Mouse (Mus musculus) G1E-ER4 (cell line): ENCODE data around the gene Golga2. TPM values are rescaled to one million over a fixed set of nuclear protein-coding genes. Genes with fewer than 3 reads are reported as not detected.

Source experiments
- GATA1 ChIP-seq: IDR thresholded peaks from one replicate; pipeline ENCODE4 v1.8.0; 2012; ENCODE audit warnings: low read length, inconsistent platforms
- polyA plus RNA-seq: library from polyadenylated mRNA; stranded (reverse); fragments of >175 nt; gene quantifications from 2 replicates; pipeline ENCODE4 v1.2.3, GENCODE M21; 2012

The Golga2 gene
- polyA plus RNA-seq, 1 experiment: 25.4 TPM

DNA sequence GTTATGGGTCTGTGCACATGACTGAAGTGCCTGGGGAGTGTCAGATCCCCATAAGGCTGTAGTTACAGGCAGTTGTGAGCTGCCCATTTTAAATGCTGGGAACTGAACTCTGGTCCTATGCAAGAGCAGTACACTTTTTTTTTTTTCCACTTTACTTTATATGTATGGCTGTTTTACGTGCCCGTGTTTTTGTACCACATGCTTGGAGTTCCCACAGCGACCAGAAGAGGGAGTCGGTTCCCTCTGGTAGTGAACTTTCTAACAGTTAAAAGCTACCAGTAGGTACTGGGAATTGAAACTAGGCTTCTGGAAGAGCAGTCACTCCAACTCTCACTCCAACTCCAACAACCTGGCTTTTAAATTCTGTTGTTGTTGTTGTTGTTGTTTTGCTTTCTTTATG is 26.5 kb upstream of the Golga2 start:
- TF ChIP-seq GATA1: no peak

DNA sequence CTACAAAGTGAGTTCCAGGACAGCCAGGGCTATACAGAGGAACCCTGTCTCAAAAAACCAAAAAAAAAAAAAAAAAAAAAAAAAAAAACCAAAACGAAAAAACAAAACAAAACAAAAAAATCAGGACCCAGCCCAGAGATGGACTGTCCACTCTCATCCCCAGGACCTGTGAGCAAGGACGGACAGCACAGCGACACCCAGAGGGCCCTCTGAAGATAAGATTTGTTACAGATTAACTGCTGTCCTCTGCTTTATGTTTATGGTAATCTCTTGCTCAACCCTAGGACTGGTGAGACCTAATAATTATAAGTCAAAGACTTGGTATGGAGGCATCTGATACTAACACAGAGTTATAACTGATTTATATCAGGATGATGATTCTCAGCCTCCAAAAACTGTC is 11.4 kb upstream of the Golga2 start:
- TF ChIP-seq GATA1: no peak

DNA sequence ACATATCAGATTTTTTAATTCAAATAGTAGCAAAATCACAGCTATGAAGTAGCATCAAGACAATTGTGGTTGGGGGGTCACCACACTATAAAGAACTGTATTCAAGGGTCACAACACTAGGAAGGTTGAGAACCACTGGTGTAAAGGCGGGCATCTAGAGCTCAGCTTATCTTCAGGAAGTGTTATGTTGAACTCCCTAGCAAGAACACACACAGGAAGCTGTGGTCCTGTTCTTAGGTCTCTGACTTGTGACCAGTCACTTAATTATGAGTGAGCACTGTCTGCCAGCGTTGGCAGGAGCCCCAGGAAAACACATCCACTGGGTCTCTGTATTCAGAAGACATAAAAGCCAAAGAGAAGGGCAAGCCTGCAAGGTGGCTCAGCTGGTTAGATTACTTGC is 4.9 kb upstream of the Golga2 start:
- no peak for TF ChIP-seq GATA1

DNA sequence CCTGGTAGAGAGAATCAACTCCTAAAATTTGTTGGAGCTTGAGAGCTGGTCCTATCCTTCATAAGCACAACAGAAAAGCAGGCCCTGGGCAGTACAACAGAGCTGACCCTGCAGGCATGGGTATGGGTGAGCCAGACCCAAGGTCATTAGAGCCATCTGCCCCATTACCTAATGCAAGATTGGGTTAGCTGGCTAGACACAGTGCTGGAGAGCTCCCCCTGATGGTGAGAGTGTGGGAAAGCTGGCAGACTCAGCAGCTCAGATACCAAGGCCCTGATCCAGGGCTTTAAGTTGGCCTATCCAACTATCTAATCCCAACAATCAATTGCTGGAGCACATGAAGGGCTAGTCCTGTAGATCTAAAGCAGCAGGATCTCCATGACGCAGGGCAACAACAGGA is 4.5 kb upstream of the Golga2 start:
- no peak for TF ChIP-seq GATA1

DNA sequence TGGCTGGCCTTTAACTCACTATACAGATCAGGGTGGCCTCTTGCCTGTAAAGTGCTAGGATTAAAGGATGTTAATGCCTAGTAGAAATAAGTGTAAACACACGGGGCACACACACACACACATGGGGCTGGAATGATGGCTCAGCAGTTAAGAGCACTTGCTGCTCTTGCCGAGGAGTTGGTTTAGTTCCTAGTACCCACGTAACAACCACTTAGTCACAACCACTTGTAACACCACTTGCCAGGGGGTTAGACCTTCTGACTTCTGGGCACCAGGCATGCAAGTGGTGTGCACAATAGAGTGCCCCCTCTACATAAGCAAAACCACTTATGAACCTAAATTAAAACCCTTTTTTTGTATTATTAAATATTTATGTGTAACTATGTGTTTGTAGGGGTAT is 3.2 kb upstream of the Golga2 start:
- TF ChIP-seq GATA1: no peak

DNA sequence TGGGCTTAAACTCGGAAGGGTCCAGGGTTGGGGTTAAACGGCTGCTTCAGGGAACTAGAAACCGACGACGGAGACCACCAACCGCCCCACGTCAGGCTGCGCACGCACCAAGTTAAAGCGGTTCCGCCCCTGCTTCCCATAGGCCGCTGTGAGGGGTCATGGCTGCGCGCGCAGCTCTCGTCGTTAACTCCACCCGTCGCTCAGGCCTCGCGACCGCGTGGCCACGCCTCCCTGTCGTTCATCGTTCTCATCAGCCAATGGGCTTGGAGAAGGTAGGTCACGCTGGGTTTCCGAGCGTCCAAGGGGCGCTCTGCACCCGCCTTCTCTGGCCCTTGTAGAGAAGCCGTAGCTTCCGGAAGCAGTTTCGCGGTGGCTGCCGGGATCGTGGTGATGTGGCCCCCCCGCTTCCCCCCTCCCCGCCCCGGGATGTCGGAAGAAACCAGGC is 761 bp downstream of the Golga2 start, which contains the start of gene Swi5:
Swi5 (minus strand) TSS at position 153 of the 445 bp plus-strand sequence.
- no peak for TF ChIP-seq GATA1

DNA sequence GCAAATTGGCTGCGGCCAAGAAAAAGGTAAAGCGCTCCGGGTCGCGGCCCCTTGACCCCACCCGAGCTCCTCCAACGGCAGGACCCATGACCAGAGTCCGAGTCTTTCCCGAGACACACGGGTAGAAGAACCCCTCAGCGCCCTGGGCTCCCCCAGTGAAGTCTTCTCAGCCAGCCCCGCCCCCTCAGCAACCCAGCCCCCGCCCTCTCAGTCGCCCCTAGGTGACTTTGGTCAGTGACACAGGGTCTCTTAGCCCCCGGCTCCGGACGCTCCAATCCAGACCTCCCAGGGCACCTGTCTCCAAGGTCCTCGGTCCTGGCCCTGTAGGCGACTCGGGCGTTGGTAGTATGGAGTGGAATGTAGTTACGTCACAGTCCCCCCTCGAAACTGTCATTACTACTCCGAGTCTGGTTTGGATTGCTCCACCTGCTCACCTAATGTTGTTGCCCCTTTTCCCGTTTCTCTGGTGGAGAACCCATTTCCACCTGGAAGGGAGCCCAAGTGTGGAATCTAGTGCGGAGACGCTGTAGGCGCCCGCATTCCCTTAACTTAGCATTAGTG is 1.3 kb downstream of the Golga2 start:
- TF ChIP-seq GATA1: no peak

DNA sequence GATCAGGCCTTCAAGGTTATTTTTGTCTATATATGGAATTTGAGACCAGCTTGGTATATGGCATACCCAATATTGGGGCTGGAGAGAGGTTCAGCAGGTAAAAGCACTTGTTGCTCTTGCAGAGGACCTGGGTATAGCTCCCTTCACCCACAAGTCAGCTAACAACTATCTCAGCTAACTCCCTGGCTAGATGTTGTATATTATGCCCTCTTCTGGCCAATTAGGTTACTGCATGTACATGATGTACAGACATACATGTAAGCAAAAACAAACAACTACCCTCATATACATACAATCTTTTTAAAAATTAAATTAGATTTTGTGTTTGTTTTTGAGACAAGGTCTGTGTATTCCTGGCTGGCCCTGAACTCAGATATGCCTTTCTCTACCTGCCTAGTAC is 2.4 kb downstream of the Golga2 start:
- TF ChIP-seq GATA1: no peak

DNA sequence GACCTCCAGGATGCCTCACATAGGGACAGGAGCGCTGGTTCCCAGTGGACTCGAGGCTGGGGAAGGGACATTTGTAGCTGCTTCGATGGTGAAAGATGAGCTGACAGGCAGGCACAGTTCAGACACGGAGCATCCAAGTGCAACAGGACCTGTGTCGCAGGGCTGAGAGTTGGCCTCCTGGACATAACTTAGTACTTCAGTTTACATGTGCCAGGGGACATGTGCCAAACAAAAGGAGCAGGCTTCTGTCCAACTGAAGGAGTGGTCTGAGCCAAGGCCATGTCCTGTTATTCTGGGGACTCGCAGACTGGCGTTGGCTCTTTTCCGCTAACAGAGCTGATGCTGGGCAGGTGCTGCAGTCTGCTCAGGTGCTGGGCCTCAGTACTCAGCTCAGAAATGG is 7.2 kb downstream of the Golga2 start:
- TF ChIP-seq GATA1: no peak

DNA sequence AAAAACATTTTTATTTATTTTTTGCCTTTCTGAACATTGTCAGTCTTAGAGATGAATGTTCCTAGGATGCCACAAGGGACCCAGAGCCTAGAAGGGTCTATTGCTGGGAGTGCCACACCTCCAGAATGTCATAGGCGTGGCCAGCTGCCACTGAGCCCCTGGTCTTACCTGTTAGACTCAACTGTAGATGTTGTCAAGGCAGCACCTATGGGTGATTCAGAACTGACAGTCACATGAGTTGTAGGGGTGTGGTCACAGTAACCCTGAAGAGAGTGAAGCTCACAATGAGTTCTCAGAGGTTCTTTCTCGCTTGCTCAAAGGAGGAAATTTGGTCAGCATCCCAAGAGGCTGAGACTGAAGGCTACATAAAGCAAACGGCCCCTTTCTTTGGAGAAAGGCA is 8.1 kb downstream of the Golga2 start:
- no peak for TF ChIP-seq GATA1

DNA sequence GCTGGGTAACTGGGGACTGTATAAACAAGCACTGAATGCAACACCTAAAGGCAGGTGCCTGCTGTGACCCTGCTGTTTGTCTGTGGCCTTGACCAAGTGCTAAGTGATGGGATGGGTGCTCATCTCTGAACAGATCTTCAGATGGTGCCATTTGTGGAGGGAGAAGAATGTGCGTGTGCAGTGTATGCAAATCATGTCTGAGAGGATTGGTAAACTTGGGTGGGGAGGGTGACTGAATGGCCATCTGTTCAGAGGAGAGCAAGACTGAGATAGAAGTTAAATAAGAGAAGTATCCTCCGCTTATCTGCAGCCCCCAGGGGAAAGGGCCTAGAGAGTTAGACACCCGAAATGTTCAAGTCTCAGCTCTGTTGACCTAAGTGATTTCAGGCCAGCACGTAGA is 12.3 kb downstream of the Golga2 start:
- no peak for TF ChIP-seq GATA1

DNA sequence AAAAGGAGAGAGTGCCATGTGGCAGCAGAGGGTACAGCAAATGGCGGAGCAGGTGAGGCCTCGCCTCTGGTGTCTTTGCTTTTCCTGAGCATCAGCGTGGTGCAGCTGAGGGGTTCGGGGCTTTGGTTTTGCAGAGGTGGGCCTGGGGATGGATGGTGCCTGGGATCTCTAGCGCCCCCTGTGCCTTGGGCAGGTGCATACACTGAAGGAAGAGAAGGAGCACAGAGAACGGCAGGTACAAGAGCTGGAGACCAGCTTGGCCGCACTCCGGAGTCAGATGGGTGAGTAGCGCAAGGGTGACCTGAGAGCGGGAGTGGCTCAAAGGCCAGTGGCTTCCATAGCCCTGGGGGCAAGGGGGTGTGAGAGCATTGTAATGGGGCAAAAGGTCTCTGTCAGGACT is 15.8 kb downstream of the Golga2 start:
- no peak for TF ChIP-seq GATA1

DNA sequence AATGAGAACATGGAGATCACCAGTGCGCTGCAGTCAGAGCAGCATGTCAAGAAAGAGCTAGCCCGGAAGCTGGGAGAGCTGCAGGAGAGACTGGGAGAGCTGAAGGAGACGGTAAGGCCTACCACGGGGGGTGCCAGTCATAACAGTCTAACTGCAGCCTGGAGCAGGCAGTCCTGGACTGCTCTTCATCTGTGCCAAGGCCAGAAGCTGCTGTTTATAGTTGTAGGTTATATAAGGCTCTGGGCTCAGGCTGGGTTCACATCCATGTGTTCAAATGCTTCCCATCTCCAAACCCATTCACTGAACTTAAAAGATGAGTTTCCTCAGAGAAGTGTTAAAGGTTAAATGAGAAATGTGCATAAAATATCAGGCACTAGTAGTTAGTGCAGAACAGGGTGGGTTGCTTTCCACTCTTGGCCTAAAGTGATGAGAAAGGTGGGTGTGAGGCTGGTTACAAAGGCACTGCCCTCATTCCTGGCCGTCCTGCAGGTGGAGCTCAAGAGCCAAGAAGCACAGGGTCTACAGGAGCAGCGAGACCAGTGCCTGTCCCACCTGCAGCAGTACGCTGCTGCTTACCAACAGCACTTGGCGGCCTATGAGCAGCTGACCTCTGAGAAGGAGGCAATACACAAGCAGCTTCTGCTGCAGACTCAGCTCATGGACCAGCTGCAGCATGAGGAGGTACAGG is 17.1 kb downstream of the Golga2 start:
- no peak for TF ChIP-seq GATA1

DNA sequence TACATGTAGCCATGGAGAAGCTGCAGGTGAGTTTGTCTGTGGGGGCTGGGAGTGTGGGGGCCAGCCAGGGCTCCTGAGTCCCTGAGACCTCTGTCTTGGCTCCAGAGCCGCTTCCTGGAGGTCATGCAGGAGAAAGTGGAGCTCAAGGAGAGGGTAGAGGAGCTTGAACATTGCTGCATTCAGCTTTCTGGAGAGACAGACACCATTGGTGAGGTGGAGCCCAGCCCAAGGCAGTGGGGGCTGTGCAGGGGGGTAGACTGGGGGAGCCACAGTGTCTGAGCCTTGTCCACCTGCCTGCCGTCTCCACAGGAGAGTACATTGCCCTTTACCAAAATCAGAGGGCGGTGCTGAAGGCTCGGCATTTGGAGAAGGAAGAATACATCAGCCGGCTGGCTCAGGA is 18.5 kb downstream of the Golga2 start:
- no peak for TF ChIP-seq GATA1

DNA sequence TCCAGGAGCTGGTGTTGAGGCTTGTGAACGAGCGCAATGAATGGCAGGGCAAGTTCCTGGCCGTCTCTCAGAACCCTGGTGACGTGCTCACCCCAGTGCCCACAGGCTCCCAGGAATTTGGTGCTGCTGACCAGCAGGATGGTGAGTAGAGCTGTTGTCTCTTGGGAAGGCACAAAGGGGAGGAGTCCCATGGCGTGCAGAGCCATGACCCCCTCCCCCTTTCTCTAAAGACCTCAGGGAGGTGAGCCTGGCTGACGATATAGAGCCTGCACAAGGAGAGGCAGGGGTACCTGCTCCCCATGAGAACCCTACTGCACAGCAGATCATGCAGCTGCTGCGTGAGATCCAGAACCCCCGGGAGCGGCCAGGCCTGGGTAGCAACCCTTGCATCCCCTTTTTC is 19.0 kb downstream of the Golga2 start:
- no peak for TF ChIP-seq GATA1

DNA sequence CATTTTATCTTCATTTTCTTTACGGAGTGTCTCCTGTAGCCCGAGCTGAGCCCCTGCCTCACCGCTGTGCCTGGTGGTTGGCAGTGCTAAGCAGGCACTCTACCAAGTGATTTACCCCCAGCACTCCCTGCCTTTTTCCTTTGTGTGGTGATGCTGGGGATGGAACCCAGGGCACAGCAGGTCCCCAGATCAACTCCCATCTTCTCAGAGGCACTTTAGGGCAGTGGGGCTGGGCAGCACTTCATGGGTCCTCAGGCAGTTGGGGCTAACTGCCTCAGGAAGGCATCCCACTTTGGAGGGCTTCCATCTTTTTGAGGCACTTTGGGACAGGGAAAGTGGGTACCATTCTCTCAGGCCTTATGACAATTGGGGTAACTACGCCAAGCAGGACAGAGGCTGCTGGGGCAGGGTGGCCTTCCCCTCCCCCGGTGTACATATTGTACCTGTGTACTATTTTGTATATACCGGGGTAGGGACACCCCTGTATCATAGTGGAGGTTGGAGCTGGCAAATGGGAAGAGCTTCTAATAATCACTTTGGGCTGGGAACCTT is 20.1 kb downstream of the Golga2 start:
- no peak for TF ChIP-seq GATA1
